Mouse (Mus musculus) spleen, postnatal 36 days (tissue): ENCODE results near the gene Fahd2a.

Experiments used
- DNase-seq, 2 experiments: peaks; one replicate each; pipeline ENCODE4 v3.0.0; 2022; ENCODE audit warnings: low spot score in 2 of 2, mixed read lengths in 1 of 2

Fahd2a gene

DNA sequence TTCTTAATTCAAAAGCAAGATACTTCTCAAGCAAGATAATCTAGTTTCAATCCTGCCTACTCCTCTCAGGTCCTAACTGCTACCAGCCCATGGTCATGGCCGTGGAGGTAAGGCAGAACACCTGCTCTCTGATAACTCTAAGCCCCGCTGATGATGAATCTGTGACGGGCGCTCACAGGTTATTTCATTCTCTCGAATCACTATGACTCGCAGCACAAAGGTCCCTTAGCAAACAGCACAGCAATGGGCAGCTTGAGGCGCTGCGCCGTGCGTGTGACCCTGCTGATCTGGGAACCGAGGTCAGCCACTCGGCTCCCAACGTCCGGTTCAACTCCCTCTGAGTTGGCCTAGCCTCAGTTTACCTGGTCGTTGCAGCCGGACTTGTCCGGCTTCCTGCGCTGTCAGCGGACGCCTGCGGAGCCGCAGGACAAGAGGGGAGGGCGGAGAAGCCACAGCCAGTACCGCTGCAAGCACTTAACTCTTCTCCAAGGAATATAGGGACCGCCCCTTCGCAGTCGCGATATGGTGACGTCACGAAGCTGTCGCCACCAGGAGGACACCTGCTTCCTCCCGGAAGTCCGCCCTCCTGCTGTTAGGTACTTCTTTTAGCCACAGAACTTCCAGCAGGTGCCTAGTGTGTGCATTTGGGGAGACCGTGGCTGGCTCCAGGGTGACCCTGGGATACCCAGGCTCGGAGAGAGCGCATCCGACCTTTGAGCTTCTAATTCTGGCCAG, at the start of gene Fahd2a:
Gene Fahd2a, minus strand, starts transcription at position 511 of the 735 bp plus-strand sequence.
- DNase-seq: peak; percentile 86 to 88

DNA sequence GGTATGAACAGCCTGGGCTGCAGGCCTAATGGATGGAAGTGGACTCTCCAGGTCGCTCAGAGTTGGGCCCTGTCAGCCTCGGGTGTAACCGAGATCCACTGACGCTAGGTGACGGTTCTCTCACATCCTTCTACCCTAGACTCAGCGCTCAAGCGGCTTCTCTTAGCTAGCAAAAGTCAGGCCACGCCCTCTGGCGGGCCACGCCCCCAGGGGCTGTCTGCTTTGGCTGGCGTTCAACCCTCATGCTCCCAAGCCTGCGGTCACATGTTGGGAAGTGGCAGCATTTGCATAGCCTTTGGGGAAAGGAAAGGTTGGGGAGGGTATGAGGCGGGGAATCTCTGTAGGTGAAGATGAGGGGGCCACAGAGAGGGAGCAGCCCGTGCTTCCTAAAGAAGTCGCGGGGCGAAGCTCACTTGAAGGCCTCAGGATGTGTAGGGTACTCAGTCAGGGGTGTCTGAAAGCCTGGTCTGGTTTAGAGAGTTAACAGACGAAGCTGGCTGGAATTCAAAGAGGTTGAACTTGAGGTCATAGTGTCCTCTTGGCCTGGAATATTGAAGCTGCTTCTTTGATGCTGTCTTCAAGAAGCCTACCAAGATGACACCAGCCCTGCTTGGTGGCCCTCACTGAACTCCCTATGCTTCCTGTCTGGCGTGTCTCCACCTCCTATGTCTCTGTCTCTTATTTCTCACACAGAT, 40.3 kb upstream of the Fahd2a start:
- DNase-seq: peak; percentile 14 to 19

DNA sequence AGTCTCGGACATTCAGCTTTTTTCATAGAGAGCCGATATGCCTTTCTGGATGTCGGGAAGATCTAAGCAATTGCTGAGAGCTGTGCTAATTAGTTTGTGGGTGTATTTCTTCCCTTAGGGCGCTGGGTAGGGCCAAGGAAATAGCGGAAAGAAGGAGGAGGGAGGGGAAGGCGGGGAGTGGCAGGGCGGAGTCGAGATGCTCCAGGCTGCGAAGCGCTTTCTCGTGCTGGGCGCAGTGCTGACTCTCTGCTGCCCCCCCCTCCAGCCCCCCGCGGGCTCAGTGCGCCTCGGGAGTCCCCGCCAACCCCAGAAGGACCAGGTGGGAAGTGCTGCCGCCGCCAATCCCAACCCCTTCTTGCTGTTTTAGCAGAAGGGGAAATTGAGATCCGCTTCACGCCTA, 38.6 kb upstream of the Fahd2a start:
- no peak for DNase-seq

DNA sequence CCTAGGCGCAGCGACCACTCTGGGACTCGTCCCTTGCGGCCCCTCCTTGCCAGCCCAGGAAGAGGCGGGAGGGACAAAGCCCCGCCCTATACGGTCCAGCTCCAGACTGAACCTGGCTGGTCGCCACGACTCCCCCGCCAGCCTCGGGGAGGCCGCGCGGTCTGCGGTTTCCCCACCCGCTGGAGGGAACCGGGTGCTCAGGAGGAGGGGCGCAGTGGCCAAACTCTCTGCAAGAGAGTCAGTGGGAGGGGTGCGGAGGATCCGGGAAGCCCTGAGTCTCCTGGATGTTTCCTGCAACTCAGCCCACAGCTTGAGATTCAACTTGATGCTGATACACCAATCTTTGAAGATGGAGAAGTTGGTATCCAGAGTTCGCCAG, 38.2 kb upstream of the Fahd2a start:
- peak in 1 of 2 experiments; percentile 5 for DNase-seq

DNA sequence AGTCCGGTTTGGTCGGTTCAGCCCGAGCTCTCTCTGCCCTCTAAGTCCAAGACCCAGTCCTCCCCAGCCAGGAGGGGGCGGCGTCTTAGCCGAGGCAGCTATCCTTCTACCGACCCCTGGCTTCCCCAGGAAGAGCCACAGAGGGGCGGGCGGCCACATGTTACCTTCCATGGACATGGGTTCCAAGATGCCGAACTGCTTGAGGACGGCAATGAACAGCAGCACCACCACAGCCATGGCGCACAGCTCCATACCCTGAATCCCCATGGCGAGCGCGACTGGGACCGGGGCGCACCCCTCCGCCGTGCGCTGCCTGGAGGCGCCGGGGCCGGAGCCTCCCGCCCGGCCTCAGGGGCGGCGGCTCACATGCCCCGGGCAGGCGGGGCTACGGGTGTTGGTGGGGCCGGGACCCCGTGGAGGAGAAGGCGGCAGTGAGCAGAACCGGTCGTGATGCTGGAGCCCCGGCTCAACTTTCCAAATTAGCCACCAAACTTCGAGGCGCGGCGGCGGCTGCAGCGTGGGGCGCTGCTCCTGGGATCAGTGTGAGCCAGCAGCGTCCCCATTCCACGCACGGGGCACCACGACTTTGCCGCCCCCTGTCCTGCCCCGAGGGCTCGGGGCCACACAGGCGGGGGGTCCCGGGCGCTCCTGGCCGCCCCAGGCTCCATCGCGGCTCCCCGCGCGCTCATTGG, 37.6 kb upstream of the Fahd2a start:
- no peak for DNase-seq

DNA sequence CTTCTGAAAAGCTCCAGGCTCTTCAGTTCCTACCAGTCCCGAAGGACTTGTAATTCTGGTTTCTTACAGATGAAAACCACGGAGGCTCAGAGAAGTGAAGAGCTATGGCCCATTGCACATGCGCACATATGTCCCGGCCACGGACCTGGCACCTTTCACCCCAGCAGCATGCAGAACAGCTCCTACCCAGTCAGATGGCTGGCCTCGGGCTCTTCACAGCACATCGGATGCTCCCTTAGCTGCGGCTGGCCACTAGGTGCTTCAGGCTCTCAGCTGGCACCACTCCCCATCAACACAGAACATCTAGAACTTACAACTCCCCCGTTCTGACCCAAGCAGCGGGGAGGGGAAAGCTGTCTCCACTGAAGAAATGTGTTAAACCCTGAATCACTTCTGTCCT, 35.4 kb upstream of the Fahd2a start:
- DNase-seq: no peak

DNA sequence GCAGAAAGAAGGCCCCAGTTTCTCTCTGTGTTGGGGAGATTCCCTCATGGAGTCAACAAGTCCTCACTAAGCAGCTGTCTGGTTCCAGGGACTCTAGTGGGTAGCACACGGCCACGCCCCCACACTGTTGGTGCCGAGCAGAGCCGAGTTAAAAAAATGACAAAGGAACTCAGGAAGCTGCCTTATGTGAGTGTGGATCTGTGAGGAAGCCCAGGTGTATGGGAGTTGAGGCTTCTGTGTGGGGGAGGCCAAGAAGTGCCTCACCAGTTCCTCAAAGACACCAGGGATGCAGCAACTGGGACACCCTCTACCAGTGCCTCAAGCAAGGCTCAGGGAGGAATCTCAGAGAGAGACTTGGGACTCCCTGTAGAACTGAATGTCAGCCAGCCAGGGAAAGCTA, 34.8 kb upstream of the Fahd2a start:
- no peak for DNase-seq

DNA sequence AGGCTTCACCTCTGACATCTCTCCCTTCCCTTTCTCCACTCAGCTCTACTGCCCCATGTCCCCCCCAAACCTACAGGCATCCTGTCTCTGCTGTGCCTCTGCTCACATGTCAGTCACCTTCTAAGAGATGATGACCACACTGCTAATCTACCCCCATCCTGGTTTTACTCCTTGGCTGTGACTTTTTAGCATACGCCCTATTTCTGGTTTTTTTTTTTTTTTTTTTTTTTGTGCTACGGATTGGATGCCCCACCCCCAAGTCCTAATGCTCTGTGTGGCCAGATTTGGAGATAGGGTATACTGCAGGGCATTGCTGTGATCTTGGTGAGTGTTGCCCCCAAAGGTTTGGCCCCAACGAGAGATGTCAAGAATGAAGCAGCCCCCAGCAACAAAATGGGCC, 27.9 kb upstream of the Fahd2a start:
- no peak for DNase-seq

DNA sequence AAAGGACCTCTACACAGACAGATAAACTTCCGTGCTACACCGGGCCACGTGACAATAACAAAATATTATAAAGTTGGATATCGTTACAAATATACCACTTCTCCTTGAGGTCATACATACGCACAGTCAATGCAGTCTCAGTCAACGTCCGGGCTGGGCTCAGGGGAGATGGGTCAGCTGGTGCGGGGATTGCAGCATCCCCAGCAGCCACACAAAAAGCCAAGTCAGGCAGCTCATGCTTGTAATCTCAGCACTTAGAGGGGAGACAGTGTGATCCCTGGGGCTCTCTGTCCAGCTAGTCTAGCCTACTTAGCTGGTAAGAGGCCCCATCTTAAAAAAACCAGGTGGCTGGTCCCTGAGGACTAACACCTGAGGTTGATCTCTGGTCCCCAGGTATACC, 26.9 kb upstream of the Fahd2a start:
- DNase-seq: no peak

DNA sequence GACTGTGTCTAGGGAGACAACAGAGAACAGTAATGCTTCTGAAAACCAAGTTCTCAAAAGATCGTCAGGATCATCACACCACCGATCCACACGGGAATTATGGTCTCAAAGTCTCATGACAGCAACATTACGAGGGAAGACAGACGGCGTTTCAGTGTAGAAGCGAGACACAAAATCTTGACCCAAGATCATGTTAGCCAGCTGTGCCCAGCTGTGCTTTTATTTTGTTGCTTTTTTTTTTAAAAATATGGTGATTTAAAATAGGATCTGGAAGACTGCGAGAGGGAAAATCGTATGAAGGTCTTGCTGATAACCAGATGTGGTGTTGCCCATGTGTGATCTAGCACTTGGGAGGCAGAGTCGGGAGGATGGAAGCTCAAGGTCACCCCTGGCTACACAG, 26.3 kb upstream of the Fahd2a start:
- DNase-seq: no peak

DNA sequence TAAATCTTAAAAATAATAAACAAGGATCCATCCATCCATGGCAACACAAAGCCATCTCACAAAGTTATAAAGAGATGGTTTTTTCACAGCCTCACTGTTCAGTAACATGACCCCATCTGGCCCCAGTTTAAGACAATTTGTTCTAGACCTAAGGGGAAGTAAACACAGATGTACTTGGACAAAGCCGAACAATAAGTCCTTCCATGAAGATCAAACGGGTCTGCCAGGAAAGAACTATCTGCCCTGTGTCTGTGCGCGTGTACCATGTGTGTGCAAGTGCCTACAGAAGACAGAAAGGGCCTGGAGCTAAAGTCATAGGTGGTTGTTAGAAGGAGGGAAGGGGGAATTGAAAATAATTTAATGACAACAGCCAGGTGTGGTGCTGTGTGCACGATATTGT, 25.8 kb upstream of the Fahd2a start:
- no peak for DNase-seq

DNA sequence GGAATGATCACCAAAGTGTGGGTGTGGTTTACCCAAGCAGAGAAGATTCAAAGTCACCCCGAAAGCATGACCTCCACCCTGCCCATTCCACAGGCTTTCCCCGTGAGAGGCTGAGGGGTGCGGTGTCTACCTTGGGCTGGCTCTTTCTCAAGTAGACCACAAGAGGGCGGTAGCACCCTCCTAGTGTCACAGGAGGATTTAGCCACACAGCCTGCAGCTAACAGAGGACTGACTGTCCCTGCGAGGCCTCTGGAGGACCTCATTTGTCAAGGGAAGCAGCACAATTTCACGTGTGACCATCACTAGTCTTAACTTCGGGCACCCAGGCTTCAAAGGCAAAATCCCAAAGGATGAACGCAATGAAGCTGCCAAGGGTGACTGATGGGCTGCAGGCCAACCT, 17.9 kb upstream of the Fahd2a start:
- DNase-seq: peak in 1 of 2 experiments; percentile 22

DNA sequence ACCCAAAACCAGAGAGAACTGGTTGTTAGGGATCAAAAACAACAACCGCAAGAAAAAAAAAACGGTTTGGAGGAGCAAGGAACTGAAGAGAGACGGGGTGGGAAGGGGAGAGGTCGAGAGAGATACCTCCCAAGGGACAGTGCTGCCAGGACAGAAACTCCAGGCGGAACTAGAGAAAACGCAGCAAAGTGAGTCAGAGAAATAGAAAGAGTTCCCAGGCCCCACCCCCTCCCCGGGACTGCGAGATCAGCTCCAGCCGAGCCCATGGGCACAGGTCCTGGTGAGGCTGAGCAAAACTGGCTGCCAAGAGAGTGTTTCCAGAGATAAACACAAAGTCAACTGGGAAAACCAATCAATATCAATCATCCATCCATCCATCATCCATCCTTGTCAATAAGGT, 17.0 kb upstream of the Fahd2a start:
- DNase-seq: no peak

DNA sequence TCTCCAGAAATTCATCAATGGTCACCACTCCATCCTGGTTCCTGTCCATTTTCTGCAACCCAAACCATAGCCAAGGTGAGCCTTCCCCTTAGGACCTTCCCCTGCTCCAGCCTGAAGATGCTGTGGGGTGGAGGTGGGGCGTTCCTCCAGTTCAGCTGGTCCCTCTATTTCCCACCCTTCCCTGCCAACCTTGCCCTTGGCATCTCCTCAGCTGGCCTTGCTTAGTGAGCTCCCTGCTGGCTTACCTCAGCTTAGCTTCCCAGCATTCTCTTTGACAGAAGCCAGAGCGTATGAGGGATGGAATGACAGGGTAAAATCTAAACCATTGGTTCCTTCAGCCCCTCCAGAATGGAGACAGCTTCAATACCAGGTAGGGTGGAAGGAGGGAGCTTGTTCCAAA, 15.0 kb upstream of the Fahd2a start:
- DNase-seq: no peak

DNA sequence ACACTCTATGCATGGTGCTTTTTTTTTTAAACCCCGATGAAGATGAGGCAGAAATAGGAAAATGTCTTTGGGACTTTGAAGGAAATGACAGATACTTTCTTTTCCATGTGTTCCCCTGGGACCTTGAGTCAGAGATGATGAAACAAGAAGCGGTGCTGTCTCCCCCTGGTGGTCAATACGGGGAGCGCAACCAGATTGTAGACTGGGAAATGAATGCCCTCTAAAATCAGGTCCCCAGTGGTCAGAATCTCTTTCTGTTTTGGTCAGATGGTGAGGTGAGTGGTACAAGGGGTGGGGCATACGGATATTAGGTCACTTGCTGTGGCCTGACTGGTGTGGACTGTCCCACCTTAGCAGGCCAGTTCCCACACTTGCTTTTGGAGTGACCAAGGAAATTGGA, 9.4 kb upstream of the Fahd2a start:
- peak; percentile 30 to 62 for DNase-seq

DNA sequence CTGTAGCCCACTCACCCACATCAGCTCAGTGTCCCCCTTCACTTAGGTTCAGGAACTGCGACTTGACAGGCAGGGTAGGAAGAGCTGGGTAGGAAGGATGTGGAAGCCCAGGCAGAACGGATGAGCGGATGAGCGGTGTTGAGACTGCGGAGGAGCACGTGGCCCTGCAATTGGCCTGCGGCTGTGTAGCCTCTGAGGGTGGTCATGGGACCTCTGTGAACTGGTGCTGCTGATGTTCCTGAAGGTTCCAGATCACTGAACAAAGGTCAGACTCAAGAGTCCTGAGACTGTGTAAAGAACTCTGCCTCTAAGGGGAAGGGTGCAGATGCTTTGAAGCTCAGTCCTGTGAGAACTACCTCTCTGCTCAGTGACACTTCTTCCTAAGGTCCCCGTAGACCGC, 8.8 kb upstream of the Fahd2a start:
- DNase-seq: no peak

DNA sequence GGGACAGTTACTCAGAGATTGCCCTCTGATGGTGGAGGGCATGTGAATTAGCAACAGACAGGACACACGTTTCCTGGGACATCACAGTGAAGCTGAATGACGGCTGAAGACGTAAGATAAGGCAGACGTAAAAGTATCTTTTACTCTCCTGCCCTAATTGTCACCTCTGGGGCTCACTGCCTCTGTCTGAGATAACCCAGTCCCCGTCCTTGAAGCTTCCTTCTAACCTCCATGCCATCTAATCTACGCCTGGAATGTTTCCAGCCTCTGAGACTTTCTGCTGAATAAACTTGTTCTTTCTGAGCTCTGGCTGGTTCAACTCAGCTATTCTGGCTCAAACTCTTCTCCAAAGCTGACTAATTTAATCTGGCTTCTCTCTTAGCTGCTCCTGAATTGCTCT, 7.4 kb upstream of the Fahd2a start:
- no peak for DNase-seq

DNA sequence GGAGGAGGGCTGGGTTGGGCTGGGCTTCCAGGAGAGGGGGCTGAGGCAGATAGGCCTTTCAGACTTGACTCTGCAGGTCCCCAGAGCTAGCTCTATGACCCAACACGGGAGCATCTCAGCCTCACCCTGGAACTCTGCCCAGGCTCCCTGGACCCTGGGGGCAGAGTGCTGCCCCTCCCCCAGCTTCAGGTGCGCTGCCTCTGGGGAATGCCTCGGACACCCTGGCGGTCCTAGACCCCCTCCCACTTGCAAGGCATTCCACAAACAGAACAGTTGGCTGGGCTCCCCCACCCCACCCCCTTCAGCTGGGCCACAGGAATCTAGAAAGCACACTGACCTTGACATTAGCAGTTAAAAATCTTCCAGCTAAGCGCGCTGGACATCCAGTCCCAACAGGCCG, 5.3 kb upstream of the Fahd2a start:
- no peak for DNase-seq

DNA sequence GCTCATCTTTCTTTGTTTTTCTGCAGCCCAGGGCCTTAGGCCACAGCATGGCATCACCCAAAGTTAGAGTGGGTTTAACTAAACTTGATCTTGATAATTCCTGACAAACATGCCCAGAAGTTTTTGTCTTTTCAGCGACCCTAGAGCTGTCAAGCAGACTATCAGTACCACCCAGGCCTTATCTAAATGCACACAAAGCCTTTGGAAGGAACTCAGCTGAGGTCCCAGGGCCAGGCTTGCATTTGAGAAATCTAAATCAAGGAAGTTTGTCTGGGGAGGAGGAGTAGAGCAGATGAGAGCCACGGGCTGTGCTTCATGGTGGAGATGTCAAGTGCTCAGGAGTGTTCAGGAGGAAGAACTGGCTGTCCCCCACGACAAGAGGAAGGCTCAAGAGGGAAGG, 2.5 kb upstream of the Fahd2a start:
- DNase-seq: no peak

DNA sequence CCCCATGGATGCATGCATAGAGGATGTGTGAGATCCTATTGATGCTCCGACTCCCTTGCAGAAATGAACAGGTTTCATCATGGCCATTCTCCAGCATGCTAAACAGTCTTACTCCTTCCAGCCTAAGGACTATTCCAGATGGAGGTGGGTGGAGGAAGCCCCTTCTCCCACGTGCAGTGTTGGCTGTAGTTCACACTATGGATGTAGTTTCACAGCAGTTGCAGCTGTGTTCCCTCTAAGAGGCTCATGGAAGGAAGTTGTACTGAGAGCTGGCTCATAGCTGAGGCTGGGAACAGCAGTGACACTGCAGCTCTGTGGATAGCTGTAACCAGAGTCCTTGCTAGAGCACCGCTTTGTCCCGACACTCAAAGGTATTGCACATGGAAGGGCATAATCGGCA, 6.7 kb downstream of the Fahd2a start:
- DNase-seq: no peak

DNA sequence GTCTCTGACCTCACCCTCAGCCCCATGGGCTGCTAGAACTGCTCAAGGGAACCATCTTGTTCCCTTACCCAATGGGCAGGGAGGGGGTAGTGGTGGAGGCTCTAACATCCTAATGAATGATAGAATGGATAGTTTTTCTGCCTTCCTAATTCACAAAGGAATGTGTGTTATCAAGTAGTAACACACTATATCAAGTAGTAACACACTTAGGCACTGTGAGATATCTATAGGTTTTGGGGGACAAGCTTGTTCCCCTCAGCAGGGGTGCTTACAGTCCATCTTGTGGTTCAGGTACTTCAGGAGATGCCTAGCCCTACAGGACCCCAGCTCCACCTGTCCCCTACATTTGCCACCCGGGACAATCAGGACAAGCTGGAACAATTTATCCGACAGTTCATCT, 8.8 kb downstream of the Fahd2a start:
- DNase-seq: no peak

DNA sequence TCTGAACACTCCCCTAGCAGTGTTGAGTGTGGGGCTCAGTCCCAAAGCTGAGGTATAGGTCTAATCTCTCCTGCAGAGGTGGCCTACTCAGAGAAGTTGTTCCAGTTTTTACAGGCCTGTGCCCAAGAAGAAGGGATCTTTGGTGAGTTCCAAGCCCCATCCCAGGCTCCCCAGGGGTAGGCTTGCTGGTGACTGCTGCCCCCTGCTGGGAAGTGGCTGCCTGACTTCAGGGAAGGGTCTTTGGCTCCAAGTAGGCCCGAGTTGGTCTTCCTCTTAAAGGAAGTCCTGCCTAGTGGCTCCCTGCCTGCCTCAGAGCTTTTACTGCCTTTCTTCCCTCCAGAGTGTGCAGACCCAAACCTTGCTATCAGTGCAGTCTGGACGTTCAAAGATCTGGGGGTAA, 9.2 kb downstream of the Fahd2a start:
- DNase-seq: no peak
